Mouse (Mus musculus): ENCODE results near the gene Smarca5.

GRCm38 (mm10) chr8:80749091-80749490 is 9.8 kb upstream of the Smarca5 start:
- no peak for TF ChIP-seq CTCF (IDR thresholded peaks at IDR 0.05; ENCODE audit: control insufficient read depth, insufficient read depth, insufficient replicate concordance, low read depth, low read length)
- TF ChIP-seq POLR2A (IDR thresholded peaks at IDR 0.05; ENCODE audit: control insufficient read depth, low read depth, low read length): no peak
